Mouse (Mus musculus) spleen, adult 2 months (tissue): Measurements from ENCODE around the gene Ndufs5. TPM values are rescaled to one million over a fixed set of nuclear protein-coding genes. Genes with fewer than 3 reads are reported as not detected.

Experiments
- DNase-seq, 2 experiments: peaks; one replicate each; pipeline versions ENCODE4 v3.0.0 to v3.0.0-alpha.2; 2012 to 2021; ENCODE audit warnings: low spot score in 2 of 2, low read depth in 1 of 2
- H3K27ac ChIP-seq: fragments of 200-500 bp; 2 replicates; pipeline ENCODE4 v1.5.1; 2012; ENCODE audit warnings: low read length, inconsistent platforms; ENCODE audit not compliant: insufficient read depth
- H3K27me3 ChIP-seq: fragments of 200-500 bp; 2 replicates; pipeline ENCODE4 v1.6.1; 2012; ENCODE audit warnings: mild to moderate bottlenecking, moderate library complexity, low read length, inconsistent platforms; ENCODE audit not compliant: control insufficient read depth, insufficient read depth
- H3K36me3 ChIP-seq: fragments of 200-500 bp; 2 replicates; pipeline ENCODE4 v1.6.1; 2012; ENCODE audit warnings: mild to moderate bottlenecking, low read length, inconsistent platforms; ENCODE audit not compliant: control insufficient read depth, insufficient read depth
- H3K4me1 ChIP-seq: fragments of 200-500 bp; 2 replicates; pipeline ENCODE4 v1.6.1; 2011; ENCODE audit warnings: inconsistent platforms; ENCODE audit not compliant: control insufficient read depth, insufficient read depth, insufficient read length
- H3K4me3 ChIP-seq: fragments of 200-500 bp; 2 replicates; pipeline ENCODE4 v1.5.1; 2011; ENCODE audit warnings: mild to moderate bottlenecking, inconsistent platforms; ENCODE audit not compliant: insufficient read depth, insufficient read length; ENCODE audit errors: extremely low read depth
- CTCF ChIP-seq: fragments of 200-500 bp; IDR thresholded peaks from 2 replicates; pipeline ENCODE4 v1.5.1; 2011; ENCODE audit warnings: mild to moderate bottlenecking, inconsistent platforms; ENCODE audit not compliant: insufficient read depth, insufficient read length, insufficient replicate concordance; ENCODE audit errors: extremely low read depth
- POLR2A ChIP-seq: fragments of 200-500 bp; IDR thresholded peaks from 2 replicates; pipeline ENCODE4 v1.6.1; 2011; ENCODE audit warnings: low read depth, low read length, inconsistent platforms
- WGBS: fragments of 180-500 bp; shearing (Covaris S2); methylation state at CpG from one replicate; pipeline ENCODE4 v1.1.7; 2018; 5-methylcytosine and 5-hydroxymethylcytosine counted together
- polyA plus RNA-seq: library from polyadenylated mRNA; depleted of rRNA; stranded (reverse); fragments of >200 nt; gene quantifications from 2 replicates; pipeline ENCODE4 v1.2.3, GENCODE M21; 2012; rRNA removed

The Ndufs5 gene
- polyA plus RNA-seq: 10.4 and 20.3 TPM in 2 replicates

DNA sequence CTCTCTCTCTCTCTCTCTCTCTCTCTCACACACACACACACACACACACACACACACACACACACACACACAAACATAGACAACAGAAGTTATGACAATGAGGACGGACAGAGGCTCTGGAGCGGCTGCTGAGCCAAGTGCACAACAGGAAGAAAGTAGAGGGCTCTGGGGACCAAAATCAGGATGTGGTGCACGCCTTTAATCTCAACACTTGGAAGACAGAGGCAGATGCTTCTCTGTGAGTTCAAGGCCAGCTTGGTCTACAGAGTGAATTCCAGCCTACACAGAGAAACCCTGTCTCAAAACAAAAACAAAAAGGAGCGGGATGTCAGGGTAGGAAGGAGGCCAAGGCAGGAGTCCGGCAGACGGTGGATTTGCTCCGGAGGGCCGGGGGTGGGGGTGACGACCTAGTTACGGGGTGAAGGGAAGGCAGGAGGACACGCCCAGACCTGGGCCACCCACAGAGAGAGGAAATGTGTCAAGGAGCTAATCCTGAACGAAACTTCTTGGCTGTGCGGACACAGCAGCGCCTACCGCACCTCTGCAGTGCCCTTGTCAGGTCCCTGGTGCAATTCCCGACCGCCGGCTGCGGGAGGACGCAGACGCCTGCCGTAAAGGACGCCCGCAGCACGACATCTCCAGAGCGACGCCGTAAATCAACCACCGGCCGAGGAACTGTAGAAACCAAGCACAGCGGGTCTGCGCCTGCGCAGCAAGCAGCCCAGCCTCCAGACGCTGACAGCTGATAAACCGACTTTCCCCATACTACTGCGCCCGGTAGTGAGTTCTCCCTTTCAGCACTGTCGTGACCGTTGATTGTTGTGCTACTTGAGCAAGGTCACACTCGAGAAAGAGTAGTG lies at the start of gene Ndufs5:
TSS of gene Ndufs5 (minus strand) at position 629 of the 860 bp plus-strand sequence.
- H3K27me3 ChIP-seq: no peaks in the 10 kb centered on the region
- H3K4me1 ChIP-seq: no peaks in the 10 kb centered on the region
- DNase-seq: peak; percentile 92 to 97
- TF ChIP-seq CTCF (no peak), POLR2A (peak; percentile 57)
- WGBS: under 1% methylated on average over 40 of the region's 40 CpGs
- peak within 1 kb of the TSS; percentile 91 for H3K4me3 ChIP-seq
- peaks cover 10% of the 10 kb centered on the region for H3K36me3 ChIP-seq
- peak within 1 kb of the TSS; percentile 73 for H3K27ac ChIP-seq

DNA sequence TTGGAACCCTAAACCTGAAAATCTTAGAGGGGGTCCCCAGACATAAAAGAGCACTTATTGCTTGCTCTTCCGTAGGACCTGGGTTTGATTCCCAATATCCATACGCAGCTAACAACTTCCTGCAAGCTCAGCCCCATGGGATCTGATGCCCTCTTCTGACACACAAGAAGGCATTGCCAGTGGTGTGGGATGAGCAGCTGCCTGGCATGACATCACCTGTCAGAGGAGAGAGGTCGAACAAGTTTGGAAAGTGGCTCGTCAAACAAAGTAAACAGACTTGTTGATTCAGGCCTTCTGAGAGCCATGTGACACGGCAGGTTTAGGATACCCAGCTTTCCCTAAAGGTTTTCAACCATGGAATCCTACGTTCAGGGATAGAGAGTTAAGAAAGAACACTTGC lies 47.1 kb upstream of the Ndufs5 start:
- no peaks in the 10 kb centered on the region for H3K36me3 ChIP-seq
- 82% methylated on average over 6 of the region's 6 CpGs for WGBS
- H3K27me3 ChIP-seq: no peaks in the 10 kb centered on the region
- H3K4me1 ChIP-seq: no peaks in the 10 kb centered on the region
- no peak for DNase-seq
- no peak overlapping the region for H3K4me3 ChIP-seq
- TF ChIP-seq CTCF: no peak
- TF ChIP-seq POLR2A: no peak
- no peak overlapping the region for H3K27ac ChIP-seq

DNA sequence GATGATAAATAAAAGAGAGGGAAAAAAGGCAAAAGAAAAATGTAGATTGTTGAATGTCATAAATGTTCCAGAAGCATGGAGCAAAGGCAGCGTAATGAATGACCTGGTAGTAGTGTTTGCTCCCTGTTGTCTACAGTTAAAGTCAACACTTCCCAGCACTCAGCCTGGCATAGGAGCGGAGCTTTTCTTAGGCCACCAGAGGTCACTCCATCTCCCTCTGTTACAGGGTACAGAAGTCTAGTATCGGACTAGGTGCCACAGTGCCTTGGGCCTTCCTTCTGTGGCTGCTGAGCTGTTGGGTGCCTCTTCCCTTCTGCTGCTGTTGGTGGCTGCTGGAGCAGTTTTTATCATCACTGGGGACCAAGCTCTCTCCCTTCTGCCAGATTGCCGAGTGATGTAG lies 40.3 kb upstream of the Ndufs5 start:
- no peak for TF ChIP-seq CTCF
- TF ChIP-seq POLR2A: no peak
- no peak for DNase-seq
- H3K4me1 ChIP-seq: no peaks in the 10 kb centered on the region
- no peak overlapping the region for H3K27ac ChIP-seq
- H3K36me3 ChIP-seq: no peaks in the 10 kb centered on the region
- H3K27me3 ChIP-seq: no peaks in the 10 kb centered on the region
- H3K4me3 ChIP-seq: no peak overlapping the region
- WGBS: 64% methylated on average over 4 of the region's 4 CpGs

DNA sequence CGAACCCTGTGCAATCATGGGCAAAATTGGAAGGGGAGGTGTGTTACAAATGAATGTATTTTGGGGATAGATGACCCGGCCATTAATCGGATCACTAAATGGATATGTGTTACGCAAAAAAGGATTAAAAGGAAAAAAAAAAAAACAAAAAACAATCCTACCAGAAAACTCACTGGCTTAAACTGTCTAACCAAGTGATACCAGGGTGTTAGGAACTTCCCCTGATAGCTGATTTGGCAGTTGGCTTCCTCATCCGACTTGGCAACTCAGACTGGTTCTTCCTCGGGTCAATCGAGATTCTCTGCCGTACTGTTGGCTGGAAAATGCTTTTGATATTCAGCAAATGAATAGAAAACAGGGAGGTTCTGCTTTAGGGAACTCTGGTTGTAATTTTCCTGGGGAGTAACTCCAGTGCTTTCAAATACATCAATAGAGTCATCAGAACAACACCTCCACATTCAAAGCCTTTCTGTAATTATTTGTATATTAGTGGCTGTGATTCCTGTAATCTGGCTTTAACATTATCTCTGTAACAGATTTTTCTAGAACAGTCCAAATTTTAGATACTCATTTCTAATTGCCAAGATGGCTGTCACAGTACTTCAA lies 32.8 kb upstream of the Ndufs5 start:
- under 1% methylated on average over 8 of the region's 8 CpGs for WGBS
- DNase-seq: no peak

DNA sequence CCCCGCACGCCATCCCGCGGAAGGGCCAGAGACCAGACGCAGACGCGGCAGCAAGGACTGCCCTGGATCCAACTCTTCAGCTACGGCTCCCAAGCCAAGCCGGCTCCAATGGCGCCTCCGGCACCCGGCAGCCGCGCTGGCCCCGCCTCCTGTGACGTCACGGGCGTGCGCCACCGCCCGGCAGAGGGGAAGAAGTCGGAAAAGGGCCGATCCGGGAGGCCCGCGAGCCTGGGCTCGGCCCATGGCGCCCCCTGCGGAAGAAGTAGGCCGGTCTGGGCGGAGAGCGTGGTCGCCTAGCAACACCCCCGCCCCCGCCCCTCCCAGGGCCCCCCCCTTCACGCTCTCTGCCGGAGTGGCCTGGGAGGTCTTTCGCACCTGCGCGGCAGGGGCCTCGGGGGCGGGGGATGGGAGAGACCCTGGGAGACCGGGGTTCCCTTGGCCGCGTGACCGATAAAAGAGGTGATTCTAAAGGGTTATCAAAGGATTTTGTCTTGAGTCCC lies 32.2 kb upstream of the Ndufs5 start, which contains the start of gene Akirin1:
TSS of gene Akirin1 (minus strand) at position 194 of the 500 bp plus-strand sequence.
- under 1% methylated on average over 46 of the region's 46 CpGs for WGBS
- TF ChIP-seq CTCF (no peak), POLR2A (peak; percentile 65)
- peak; percentile 91 to 98 for DNase-seq

More for the DNA sequence above, 32.8 kb upstream of the Ndufs5 start:
- Histone ChIP-seq H3K27ac (no peak overlapping the region), H3K4me3 (peak overlapping the region; percentile 60), H3K36me3 (no peaks in the 10 kb centered on the region), H3K4me1 (peaks cover 7% of the 10 kb centered on the region; the same call in 1 of the 2 replicates), H3K27me3 (no peaks in the 10 kb centered on the region)
- no peak for TF ChIP-seq CTCF
- TF ChIP-seq POLR2A: no peak

DNA sequence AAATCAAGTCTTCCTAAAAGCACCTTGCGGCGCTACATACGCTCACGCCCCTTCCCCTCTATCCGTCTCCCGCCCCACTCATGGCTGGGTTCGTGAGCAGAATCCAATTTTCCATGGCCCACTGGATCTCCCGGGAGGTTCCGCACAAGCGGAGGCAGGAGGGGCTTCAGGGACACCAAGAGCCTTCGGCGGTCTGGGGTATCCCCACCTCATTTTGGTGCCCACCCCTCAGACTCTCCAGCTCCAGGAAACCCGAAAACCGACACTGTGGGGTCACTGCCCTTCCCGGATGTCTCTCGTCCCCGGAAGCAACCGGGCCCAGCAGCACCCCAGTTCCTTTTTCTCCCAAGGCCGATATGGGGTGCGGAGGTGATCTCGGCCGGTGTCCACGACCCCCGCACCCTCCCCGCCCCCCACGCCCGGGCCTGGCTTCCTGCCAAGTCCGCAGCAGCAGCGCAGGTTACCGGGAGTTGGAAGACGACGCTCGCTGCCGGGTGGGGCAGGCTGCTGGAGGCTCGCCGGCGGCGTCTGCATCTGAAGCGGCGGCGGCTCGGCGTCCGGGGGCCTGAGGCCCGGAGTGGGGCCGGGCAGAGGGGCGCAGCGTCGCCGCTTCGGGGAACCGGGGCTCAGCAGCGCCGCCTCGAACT lies 31.6 kb upstream of the Ndufs5 start:
- 1% methylated on average over 55 of the region's 55 CpGs for WGBS
- DNase-seq: peak in 1 of 2 experiments; percentile 28
- Histone ChIP-seq H3K36me3 (no peaks in the 10 kb centered on the region), H3K27ac (peak overlapping the region; percentile 79), H3K4me3 (peak overlapping the region; percentile 91), H3K4me1 (peaks cover 7% of the 10 kb centered on the region; the same call in 1 of the 2 replicates), H3K27me3 (no peaks in the 10 kb centered on the region)
- TF ChIP-seq CTCF (no peak), POLR2A (no peak)

More for the DNA sequence above, 32.2 kb upstream of the Ndufs5 start, which contains the start of gene Akirin1:
- Histone ChIP-seq H3K27ac (peak within 1 kb of the TSS; percentile 79), H3K4me3 (peak within 1 kb of the TSS; percentile 91), H3K36me3 (no peaks in the 10 kb centered on the region), H3K27me3 (no peaks in the 10 kb centered on the region), H3K4me1 (peaks cover 7% of the 10 kb centered on the region; the same call in 1 of the 2 replicates)
